Mouse (Mus musculus): ENCODE results near the gene Tmem239.

Tmem239 gene

DNA sequence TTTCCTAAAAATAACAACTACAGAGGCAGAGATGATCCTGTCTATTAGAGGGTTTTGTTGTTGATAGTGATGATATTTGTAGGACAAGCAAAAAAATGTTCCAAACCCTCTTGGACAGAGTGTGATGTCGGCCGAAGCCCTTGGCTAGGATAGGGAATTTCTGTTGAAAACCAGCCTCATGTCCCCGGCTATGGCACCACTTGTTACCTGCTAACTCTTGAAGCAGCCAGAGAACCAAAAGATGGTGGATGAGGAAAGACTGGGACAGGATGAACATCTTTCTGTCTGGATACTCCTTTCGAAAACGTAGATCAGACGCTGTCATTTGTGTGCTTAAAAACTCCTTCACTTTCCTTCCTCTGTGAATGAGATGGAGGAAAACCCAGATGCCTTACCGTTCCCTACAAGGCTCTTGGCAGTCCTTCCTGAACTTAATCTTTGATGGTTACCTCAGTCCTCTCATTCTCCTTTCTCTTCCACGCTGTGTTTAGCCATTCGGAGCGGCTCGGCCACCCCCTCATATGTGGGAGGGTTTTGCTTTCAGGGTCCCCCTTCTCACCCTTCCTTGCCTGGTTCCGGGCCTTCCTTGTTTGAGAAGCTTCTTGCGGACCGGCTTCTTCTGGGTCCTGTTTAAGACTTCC lies 44.9 kb downstream of the Tmem239 start:
- no peak for DNase-seq (ENCODE audit: low spot score in 2 of 2)

- DNase-seq (ENCODE audit: low spot score in 2 of 2) = no peak
Observed at GRCm38 (mm10) chr2:130451727-130452090, 45.4 kb downstream of the Tmem239 start.

- DNase-seq (ENCODE audit: low spot score in 2 of 2) = no peak
Observed at GRCm38 (mm10) chr2:130452266-130452665, 46.0 kb downstream of the Tmem239 start.

- DNase-seq (ENCODE audit: low spot score in 2 of 2) = no peak
Observed at GRCm38 (mm10) chr2:130453421-130453820, 47.1 kb downstream of the Tmem239 start.

DNA sequence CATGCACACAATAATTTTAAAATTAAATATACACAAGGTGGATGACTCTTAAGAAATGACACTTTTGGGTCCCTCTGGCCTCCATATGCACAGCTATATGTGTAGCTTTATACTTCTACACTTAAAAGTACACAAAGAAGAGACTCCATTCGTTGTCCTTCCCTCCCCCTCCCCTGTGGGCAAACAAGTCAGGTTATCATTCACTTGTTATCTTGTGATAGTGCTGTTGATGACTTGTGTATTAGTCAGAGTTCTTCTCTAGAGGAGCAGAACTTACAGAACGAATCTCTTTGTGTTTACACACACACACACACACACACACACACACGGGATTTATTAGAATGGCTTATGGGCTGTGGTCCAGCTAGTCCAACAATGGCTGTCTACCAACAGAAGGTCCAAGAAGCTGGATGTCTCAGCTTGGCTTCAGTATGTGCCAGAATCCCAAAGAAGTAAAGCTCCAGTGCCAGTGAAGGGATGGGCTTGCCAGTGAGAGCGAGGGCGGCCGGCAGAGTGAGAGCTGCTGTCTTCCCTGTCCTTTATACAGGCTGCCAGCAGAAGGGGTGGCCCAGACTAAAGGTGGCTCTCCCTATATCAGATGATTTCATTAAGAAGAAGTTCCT lies 48.6 kb downstream of the Tmem239 start:
- DNase-seq (ENCODE audit: low spot score in 2 of 2) = no peak

Data from urinary bladder, adult 18-20 months (tissue).